Comparison of ENCODE assay signal across 29 mouse cellular contexts in the genomic region with DNA sequence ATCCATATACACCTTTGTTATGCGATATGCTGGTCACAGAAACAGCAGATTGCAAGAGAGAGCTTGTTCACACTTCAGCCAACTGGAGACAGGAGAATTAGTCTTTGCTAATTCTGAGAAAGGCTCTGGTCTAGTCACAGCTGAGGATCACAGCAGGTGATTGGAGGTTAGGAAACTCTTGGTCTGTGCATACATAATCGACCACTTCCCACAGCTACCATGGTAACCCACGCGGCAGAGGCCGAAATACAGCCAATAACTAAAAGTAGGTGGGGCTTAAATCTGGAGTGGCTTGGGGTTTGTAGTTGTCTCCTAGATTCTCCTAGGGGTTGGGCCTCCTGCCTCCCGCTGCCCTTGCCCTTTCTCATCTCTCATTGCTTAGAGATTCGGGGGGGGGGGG. TPM values are rescaled to one million over a fixed set of nuclear protein-coding genes. Genes with fewer than 3 reads are reported as not detected.
DNase-seq lines count a peak whose midpoint lies in the region; ATAC-seq and TF ChIP-seq lines count a peak whose summit lies in the region.
"Had no signal": no experiment of that assay in that cellular context is flagged by ENCODE, and none has a peak within 500 bp of the region (broad histone marks: within the 10 kb centered on the region; RNA-seq: fewer than 3 reads in every experiment).

No protein-coding gene starts in this region.

- peaks cover 30% of the 10 kb centered on the region for H3K79me2 ChIP-seq in liver, adult 2 months (ENCODE audit: control insufficient read depth, insufficient read depth, low read length)

- WGBS in liver, adult 2 months, result 12% methylated on average over 7 of the region's 7 CpGs
- WGBS in liver, postnatal 0 days (ENCODE audit: insufficient replicate concordance), result 44% methylated on average over 6 of the region's 7 CpGs
- 55% methylated on average over 7 of the region's 7 CpGs for WGBS in kidney, embryonic 14.5 days

- H3K27me3 ChIP-seq in liver, adult 2 months (ENCODE audit: control insufficient read depth, insufficient read depth, low read length), result no peaks in the 10 kb centered on the region
- no peaks in the 10 kb centered on the region for H3K27me3 ChIP-seq in liver, postnatal 0 days (ENCODE audit: insufficient read depth, low read length)
- no peaks in the 10 kb centered on the region for H3K27me3 ChIP-seq in kidney, embryonic 14.5 days (ENCODE audit: control insufficient read depth, insufficient read depth, low read length)
- H3K27me3 ChIP-seq: embryonic facial prominence, embryonic 12.5 days; heart, embryonic 13.5 days; limb, embryonic 15.5 days; neural tube, embryonic 15.5 days had no signal

- H3K4me3 ChIP-seq in liver, adult 2 months (ENCODE audit: insufficient read depth, low read depth, low read length), result peak overlapping the region; percentile 85
- H3K4me3 ChIP-seq in liver, postnatal 0 days (ENCODE audit: low read depth, low read length), result peak overlapping the region; percentile 41
- no peak overlapping the region for H3K4me3 ChIP-seq in kidney, embryonic 14.5 days (ENCODE audit: low read length)
- H3K4me3 ChIP-seq: embryonic facial prominence, embryonic 12.5 days; heart, embryonic 13.5 days; limb, embryonic 15.5 days; megakaryocyte, embryonic 14.5 days; myocyte; neural tube, embryonic 15.5 days had no signal

- peaks cover 5% of the 10 kb centered on the region; the same call in 1 of the 2 replicates for H3K36me3 ChIP-seq in liver, adult 2 months (ENCODE audit: control insufficient read depth, insufficient read depth, low read length)
- no peaks in the 10 kb centered on the region for H3K36me3 ChIP-seq in liver, postnatal 0 days (replicated peaks; ENCODE audit: insufficient read depth, low read length)
- no peaks in the 10 kb centered on the region for H3K36me3 ChIP-seq in kidney, embryonic 14.5 days (ENCODE audit: control insufficient read depth, insufficient read depth, low read length)
- H3K36me3 ChIP-seq: embryonic facial prominence, embryonic 12.5 days; G1E; heart, embryonic 13.5 days; limb, embryonic 15.5 days; neural tube, embryonic 15.5 days had no signal

- H3K9ac ChIP-seq in liver, adult 2 months (ENCODE audit: low read depth, low read length), result peak overlapping the region; percentile 60
- 0 out of 2 replicates have a peak overlapping the region, but pooled peaks have one; percentile 44 for H3K9ac ChIP-seq in liver, postnatal 0 days (replicated peaks)
- no peak overlapping the region for H3K9ac ChIP-seq in kidney, embryonic 14.5 days (ENCODE audit: low read depth, low read length)
- H3K9ac ChIP-seq: embryonic facial prominence, embryonic 12.5 days; heart, embryonic 13.5 days; limb, embryonic 15.5 days; neural tube, embryonic 15.5 days had no signal

- peaks cover 17% of the 10 kb centered on the region for H3K4me1 ChIP-seq in liver, adult 2 months (ENCODE audit: control insufficient read depth, insufficient read depth, low read length)
- peaks cover 21% of the 10 kb centered on the region for H3K4me1 ChIP-seq in liver, postnatal 0 days (ENCODE audit: insufficient read depth)
- 0 out of 2 replicates have a peak, but pooled peaks cover 5% of the 10 kb centered on the region for H3K4me1 ChIP-seq in kidney, embryonic 14.5 days (ENCODE audit: control insufficient read depth, insufficient read depth, low read length)
- H3K4me1 ChIP-seq: embryonic facial prominence, embryonic 12.5 days; limb, embryonic 15.5 days; neural tube, embryonic 15.5 days had no signal

- ATAC-seq in liver, postnatal 0 days, result peak; percentile 74
- ATAC-seq in kidney, embryonic 14.5 days (ENCODE audit: low FRiP score, low TSS enrichment), result no peak
- ATAC-seq: forebrain, embryonic 16.5 days; hindbrain, embryonic 16.5 days had no signal

- DNase-seq in ES-CJ7 (ENCODE audit: low read depth, low spot score), result peak; percentile 84
- peak; percentile 95 for DNase-seq in R1 (ENCODE audit: low read depth, low spot score)
- peak; percentile 92 for DNase-seq in liver, adult 2 months (ENCODE audit: extremely low read depth, low read depth, low spot score)
- peak; percentile 65 for DNase-seq in liver, postnatal 0 days
- DNase-seq in embryo, embryonic 11 days, result no peak
- DNase-seq in T-cell, adult 2 months (ENCODE audit: low spot score), result no peak
- DNase-seq: cerebellum, adult 9-10 months; kidney, adult 2 months; kidney, postnatal 14 days; midbrain, embryonic 14.5 days; right cerebral cortex, postnatal 14 days; spleen, adult 18-20 months; thymus, postnatal 4 days had no signal

- H3K9me3 ChIP-seq in liver, postnatal 0 days (ENCODE audit: low read length), result no peaks in the 10 kb centered on the region
- H3K9me3 ChIP-seq in kidney, embryonic 14.5 days (ENCODE audit: control insufficient read depth, low read length), result no peaks in the 10 kb centered on the region
- H3K9me3 ChIP-seq: embryonic facial prominence, embryonic 12.5 days; G1E; heart, embryonic 13.5 days; limb, embryonic 15.5 days; megakaryocyte, embryonic 14.5 days; neural tube, embryonic 15.5 days had no signal

- H3K27ac ChIP-seq in liver, adult 2 months (replicated peaks; ENCODE audit: insufficient read depth, low read depth, low read length), result peak overlapping the region; percentile 86
- 0 out of 2 replicates have a peak overlapping the region, but pooled peaks have one; percentile 89 for H3K27ac ChIP-seq in liver, postnatal 0 days (ENCODE audit: low read depth)
- no peak overlapping the region for H3K27ac ChIP-seq in kidney, embryonic 14.5 days (ENCODE audit: low read depth, low read length)
- H3K27ac ChIP-seq: embryonic facial prominence, embryonic 12.5 days; heart, embryonic 13.5 days; limb, embryonic 15.5 days; neural tube, embryonic 15.5 days had no signal

- TF ChIP-seq EP300 in liver, postnatal 0 days (IDR thresholded peaks at IDR 0.05; ENCODE audit: low read depth), result no peak

- peak overlapping the region; percentile 63 for H3K4me2 ChIP-seq in liver, postnatal 0 days (ENCODE audit: low read depth, low read length)
- H3K4me2 ChIP-seq in kidney, embryonic 14.5 days (replicated peaks; ENCODE audit: low read depth, low read length), result no peak overlapping the region
- H3K4me2 ChIP-seq: embryonic facial prominence, embryonic 12.5 days; heart, embryonic 13.5 days; limb, embryonic 15.5 days; neural tube, embryonic 15.5 days had no signal

- TF ChIP-seq POLR2A in liver, adult 2 months (IDR thresholded peaks at IDR 0.05; ENCODE audit: extremely low read depth, insufficient read depth, low read length), result no peak

- TF ChIP-seq CTCF in liver, adult 2 months (IDR thresholded peaks at IDR 0.05; ENCODE audit: low read depth, low read length), result no peak
- no peak for TF ChIP-seq CTCF in liver, postnatal 0 days (IDR thresholded peaks at IDR 0.05; ENCODE audit: low read depth)

RNA-seq across cellular contexts. Expression of a gene that starts 2.3 kb away (rescaled TPM):
- 755 and 813 TPM in 2 replicates for total RNA-seq in liver, adult 2 months (2014; rRNA removed)
- polyA plus RNA-seq in liver, adult 2 months (2012; rRNA removed), result 250 and 347 TPM in 2 replicates
- polyA plus RNA-seq in liver, postnatal 0 days (2015; fragmentation: Nextera tagmentation; extraction: Ambion mirVana), result 444 and 454 TPM in 2 replicates
- 6.5 and 7.8 TPM in 2 replicates for polyA plus RNA-seq in kidney, embryonic 14.5 days (2014; fragmentation: Nextera tagmentation; extraction: Ambion mirVana)
- total RNA-seq: G1E; left cerebral cortex, postnatal 36 days had no signal
- polyA plus RNA-seq: cortical plate, adult 2 months; G1E; myocyte had no signal

RNA-seq across cellular contexts. Expression of a gene that starts 6.8 kb away (rescaled TPM):
- 2.8 and 4.5 TPM in 2 replicates for total RNA-seq in liver, adult 2 months (2014; rRNA removed)
- 10.7 and 14.3 TPM in 2 replicates for polyA plus RNA-seq in liver, adult 2 months (2012; rRNA removed)
- 23.2 and 25.7 TPM in 2 replicates for polyA plus RNA-seq in liver, postnatal 0 days (2015; fragmentation: Nextera tagmentation; extraction: Ambion mirVana)
- polyA plus RNA-seq in kidney, embryonic 14.5 days (2014; fragmentation: Nextera tagmentation; extraction: Ambion mirVana), result 52.2 and 77.2 TPM in 2 replicates

RNA-seq across cellular contexts. Expression of a gene that starts 15.6 kb away (rescaled TPM):
- 0.09 TPM in 1 of 2 replicates, not detected in the other for total RNA-seq in liver, adult 2 months (2014; rRNA removed)
- not detected in 2 replicates for polyA plus RNA-seq in liver, adult 2 months (2012; rRNA removed)
- not detected in 2 replicates for polyA plus RNA-seq in liver, postnatal 0 days (2015; fragmentation: Nextera tagmentation; extraction: Ambion mirVana)
- polyA plus RNA-seq in kidney, embryonic 14.5 days (2014; fragmentation: Nextera tagmentation; extraction: Ambion mirVana), result 0.26 TPM in 1 of 2 replicates, not detected in the other
- total RNA-seq: adrenal gland, adult 18-20 months; gastrocnemius, adult 18-20 months; heart, postnatal 25 days had no signal
- polyA plus RNA-seq: G1E; gonadal fat pad, adult 2 months; heart, embryonic 13.5 days; kidney, adult 2 months; myocyte; neural tube, embryonic 15.5 days had no signal

RNA-seq across cellular contexts. Expression of a gene that starts 34.2 kb away (rescaled TPM):
- not detected in 2 replicates for total RNA-seq in liver, adult 2 months (2014; rRNA removed)
- polyA plus RNA-seq in liver, adult 2 months (2012; rRNA removed), result not detected in 2 replicates
- polyA plus RNA-seq in liver, postnatal 0 days (2015; fragmentation: Nextera tagmentation; extraction: Ambion mirVana), result not detected in 2 replicates
- polyA plus RNA-seq in kidney, embryonic 14.5 days (2014; fragmentation: Nextera tagmentation; extraction: Ambion mirVana), result not detected in 2 replicates
- total RNA-seq: adrenal gland, adult 18-20 months; gastrocnemius, adult 18-20 months; heart, postnatal 25 days; left cerebral cortex, postnatal 36 days had no signal
- polyA plus RNA-seq: embryonic facial prominence, embryonic 12.5 days; forebrain, embryonic 16.5 days; G1E; heart, embryonic 13.5 days; hindbrain, embryonic 16.5 days; limb, embryonic 15.5 days; midbrain, embryonic 14.5 days; myocyte; neural tube, embryonic 15.5 days had no signal

RNA-seq across cellular contexts. Expression of a gene that starts 40.4 kb away (rescaled TPM):
- total RNA-seq in liver, adult 2 months (2014; rRNA removed), result 11.2 and 30.9 TPM in 2 replicates
- polyA plus RNA-seq in liver, adult 2 months (2012; rRNA removed), result 21.7 and 23.4 TPM in 2 replicates
- polyA plus RNA-seq in liver, postnatal 0 days (2015; fragmentation: Nextera tagmentation; extraction: Ambion mirVana), result 58.4 and 61.3 TPM in 2 replicates
- 47.8 and 48.1 TPM in 2 replicates for polyA plus RNA-seq in kidney, embryonic 14.5 days (2014; fragmentation: Nextera tagmentation; extraction: Ambion mirVana)

Comparison
In these comparisons a context has a peak if more than half of its experiments do, and no peak if none do; other contexts are left out.
1. DNase-seq: peak in ES-CJ7 (single experiment), R1 (single experiment), liver, adult 2 months (single experiment) and liver, postnatal 0 days (single experiment); none in embryo, embryonic 11 days (single experiment) and T-cell, adult 2 months (single experiment).
2. RNA of a gene that starts 2.3 kb away (polyA plus RNA-seq): 444 to 454 TPM in liver, postnatal 0 days and 250 to 347 TPM in liver, adult 2 months; 6.5 to 7.8 TPM in kidney, embryonic 14.5 days; every median in the first group is over 10 times any median in the second.